23 mouse cellular contexts compared by ENCODE assay signal in genomic region chr3:34137984-34138383, GRCm38 (mm10). TPM values are rescaled to one million over a fixed set of nuclear protein-coding genes. Genes with fewer than 3 reads are reported as not detected.
A peak's percentile ranks its signal among the peaks of the same experiment; 100 is the strongest.
DNase-seq lines count a peak whose midpoint lies in the region; ATAC-seq and TF ChIP-seq lines count a peak whose summit lies in the region.
"Had no signal": no experiment of that assay in that cellular context is flagged by ENCODE, and none has a peak within 500 bp of the region (broad histone marks: within the 10 kb centered on the region; RNA-seq: fewer than 3 reads in every experiment).

No protein-coding gene starts in this region.

- POLR2A ChIA-PET in Patski (lab: Charles Lee), result no interaction called here

- intact Hi-C loops in heart, postnatal 14 days (cut with DNase I), result no loop called here
- intact Hi-C loops in gastrocnemius, postnatal 14 days (cut with DNase I; ENCODE audit: low total_unique reads), result no loop called here

- peaks cover 8 to 30% of the 10 kb centered on the region in 2 experiments for H3K4me1 ChIP-seq in CH12.LX (ENCODE audit: control insufficient read depth in 1 of 2, insufficient read depth in 2 of 2)

- dilution Hi-C loops in CH12.LX (cut with MboI; ENCODE audit: extremely low pct_ligation_motif_present, extremely low pct_unique_long_range_greater_than_20kb, low sequenced_read_pairs), result no loop called here

- in situ Hi-C loops in CH12.LX (cut with MboI; ENCODE audit: low pct_ligation_motif_present, low pct_unique_long_range_greater_than_20kb, low sequenced_read_pairs), result no loop called here
- in situ Hi-C loops in Patski (cut with MboI; ENCODE audit: low pct_unique_long_range_greater_than_20kb), result no loop called here

- no peak overlapping the region for H3K9ac ChIP-seq in CH12.LX (ENCODE audit: insufficient read depth, low read depth)

- H3K27me3 ChIP-seq in CH12.LX (replicated peaks), result no peaks in the 10 kb centered on the region
- peaks cover 4% of the 10 kb centered on the region for H3K27me3 ChIP-seq in Patski

- no peaks in the 10 kb centered on the region for H3K79me2 ChIP-seq in CH12.LX (replicated peaks; ENCODE audit: control insufficient read depth, extremely low read depth, insufficient read depth, poor library complexity, severe bottlenecking)

- TF ChIP-seq EP300 in CH12.LX (IDR thresholded peaks at IDR 0.05; ENCODE audit: low read length), result peak; percentile 82

- no peak overlapping the region for H3K4me3 ChIP-seq in CH12.LX (replicated peaks in 1 of 3; ENCODE audit: low read depth in 2 of 3, low read length in 2 of 3, poor library complexity in 1 of 3)

- no peak overlapping the region for H3K27ac ChIP-seq in CH12.LX (ENCODE audit: insufficient read depth, low read depth)

- TF ChIP-seq POLR2A in CH12.LX (IDR thresholded peaks at IDR 0.05; ENCODE audit: low read depth, low read length), result no peak

- ATAC-seq in Patski, result peak; percentile 29
- ATAC-seq: activated CD4-positive, CD25-positive, alpha-beta regulatory T cell, adult 4 months; CD4-positive, CD25-positive, alpha-beta regulatory T cell, adult 4 months had no signal

- no peak for TF ChIP-seq CTCF in CH12.LX (conservative IDR thresholded peaks at IDR 0.05 in 1 of 2, IDR thresholded peaks at IDR 0.05 in 1 of 2; ENCODE audit: low read depth in 2 of 2, low read length in 2 of 2)
- TF ChIP-seq CTCF in Patski (IDR thresholded peaks at IDR 0.05), result no peak

- TF ChIP-seq RAD21 in CH12.LX (IDR thresholded peaks at IDR 0.05; ENCODE audit: low read depth, low read length), result no peak

- peaks cover 10% of the 10 kb centered on the region for H3K9me3 ChIP-seq in CH12.LX (replicated peaks; ENCODE audit: low read length)

- CTCF ChIA-PET in Patski (lab: Charles Lee), result interaction anchor here (1.6 to 2.1 kb wide), 2 partner anchors 8 to 12 kb away, joined by 4 to 5 read pairs; no protein-coding TSS in a partner anchor

- DNase-seq in heart, adult 11 months, result peak; percentile 44
- no peak for DNase-seq in heart, postnatal 14 days
- peak; percentile 70 for DNase-seq in A20 (ENCODE audit: low read depth, low spot score)
- peak; percentile 68 for DNase-seq in CH12.LX (ENCODE audit: extremely low read depth)
- DNase-seq in Patski (ENCODE audit: low read depth, low spot score), result no peak
- no peak for DNase-seq in spleen, postnatal 14 days (ENCODE audit: low spot score in 2 of 2)
- no peak for DNase-seq in gastrocnemius, postnatal 14 days
- no peak for DNase-seq in urinary bladder, adult 18-20 months (ENCODE audit: low spot score in 2 of 2)
- DNase-seq: adrenal gland, adult 2 months; adrenal gland, adult 8-10 months; adrenal gland, postnatal 10 days; adrenal gland, postnatal 14 days; adrenal gland, postnatal 25 days; adrenal gland, postnatal 36 days; B cell, adult 2 months; cerebellum, adult 11 months; cerebellum, adult 11-12 months; cerebellum, adult 18-20 months; cerebellum, adult 2 months; cerebellum, adult 8-10 months had no signal

- no peaks in the 10 kb centered on the region for H3K36me3 ChIP-seq in CH12.LX (replicated peaks in 1 of 2; ENCODE audit: control insufficient read depth in 1 of 2, insufficient read depth in 1 of 2, low read length in 1 of 2)
- H3K36me3 ChIP-seq: G1E had no signal

- peak overlapping the region; percentile 38 for H3K4me2 ChIP-seq in CH12.LX (ENCODE audit: insufficient read depth, low read depth, poor library complexity, severe bottlenecking)

TF ChIP-seq in CH12.LX, 34 proteins besides CTCF, POLR2A, EP300 and RAD21:
- TF ChIP-seq ETS1 (conservative IDR thresholded peaks at IDR 0.05; ENCODE audit: low read depth, low read length), result peak; percentile 50; the same call in 1 of the 2 replicates
- TF ChIP-seq MAFK (IDR thresholded peaks at IDR 0.05; ENCODE audit: insufficient replicate concordance, low read length), result 0 out of 2 replicates have a peak, but pooled peaks have one; percentile 41
- TF ChIP-seq MAX (IDR thresholded peaks at IDR 0.05; ENCODE audit: low read length), result no peak
- no peak for TF ChIP-seq NELFE (IDR thresholded peaks at IDR 0.05; ENCODE audit: low read depth, low read length)
- TF ChIP-seq BHLHE40 (IDR thresholded peaks at IDR 0.05; ENCODE audit: low read depth, low read length), result peak; percentile 64; the same call in 1 of the 2 replicates
- TF ChIP-seq CHD2 (IDR thresholded peaks at IDR 0.05; ENCODE audit: low read length), result peak; percentile 38; the same call in 1 of the 2 replicates
- no peak for TF ChIP-seq JUND (conservative IDR thresholded peaks at IDR 0.05; ENCODE audit: low read depth, low read length)
- peak; percentile 57; the same call in 1 of the 2 replicates for TF ChIP-seq MEF2A (IDR thresholded peaks at IDR 0.05; ENCODE audit: borderline replicate concordance, low read depth, low read length)
- no peak for TF ChIP-seq MYC (IDR thresholded peaks at IDR 0.05; ENCODE audit: low read depth, low read length)
- TF ChIP-seq KAT2A (IDR thresholded peaks at IDR 0.05; ENCODE audit: insufficient replicate concordance, low read length), result no peak
- no peak for TF ChIP-seq ZMIZ1 (IDR thresholded peaks at IDR 0.05; ENCODE audit: low read depth, low read length)
- no peak for TF ChIP-seq SIN3A (IDR thresholded peaks at IDR 0.05; ENCODE audit: low read length)
- TF ChIP-seq SMC3 (IDR thresholded peaks at IDR 0.05; ENCODE audit: low read depth, low read length), result no peak; the same call in 1 of the 2 replicates
- no peak for TF ChIP-seq GABPA (IDR thresholded peaks at IDR 0.05; ENCODE audit: insufficient replicate concordance, low read depth, low read length)
- TF ChIP-seq ZC3H11A (IDR thresholded peaks at IDR 0.05; ENCODE audit: low read depth, low read length), result no peak
- TF ChIP-seq JUN (IDR thresholded peaks at IDR 0.05; ENCODE audit: insufficient read depth, low read depth, low read length), result no peak
- no peak for TF ChIP-seq ELF1 (IDR thresholded peaks at IDR 0.05; ENCODE audit: low read depth, low read length)
- TF ChIP-seq MAZ (IDR thresholded peaks at IDR 0.05; ENCODE audit: low read depth, low read length), result no peak
- TF ChIP-seq IRF4 (IDR thresholded peaks at IDR 0.05; ENCODE audit: low read depth, low read length), result peak; percentile 26; the same call in 1 of the 2 replicates
- TF ChIP-seq TBP (conservative IDR thresholded peaks at IDR 0.05; ENCODE audit: low read depth, low read length), result no peak
- TF ChIP-seq CHD1 (IDR thresholded peaks at IDR 0.05; ENCODE audit: low read depth, low read length), result no peak

RNA-seq across cellular contexts. Expression of gene Dnajc19, which starts 56.9 kb away (rescaled TPM):
- total RNA-seq in heart, postnatal 14 days (2021), result 100 to 1,000 TPM; 118 to 132 TPM
- total RNA-seq in CH12.LX (2012; rRNA removed) (82.8 and 99.9 TPM in 2 replicates), CH12.LX (2014; rRNA removed) (116 and 142 TPM in 2 replicates)
- polyA plus RNA-seq in CH12.LX (2012; ENCODE audit: insufficient read length, low read depth) (118 and 123 TPM in 2 replicates), Patski (2021) (90.9 TPM)
- 100 to 1,000 TPM; 124 to 127 TPM for total RNA-seq in gastrocnemius, postnatal 14 days (2021)

Comparison
In these comparisons a context has a peak if more than half of its experiments do, and no peak if none do; other contexts are left out.
1. DNase-seq: peak in heart, adult 11 months (single experiment), A20 (single experiment) and CH12.LX (single experiment); none in heart, postnatal 14 days (0 of 2), Patski (single experiment), spleen, postnatal 14 days (0 of 2), gastrocnemius, postnatal 14 days (single experiment) and urinary bladder, adult 18-20 months (0 of 2).